Mouse (Mus musculus) forebrain, postnatal 0 days (tissue): ENCODE results near the gene Runx1. TPM values are rescaled to one million over a fixed set of nuclear protein-coding genes. Genes with fewer than 3 reads are reported as not detected.

Source experiments
- ATAC-seq: fragments of 200-750 bp; cut with Nextera tagmentation; 2 replicates; pipeline ENCODE4 v1.8.0; 2017; ENCODE audit warnings: mild to moderate bottlenecking, moderate library complexity
- DNase-seq: peaks from one replicate; pipeline ENCODE4 v3.0.0-alpha.2; 2015
- H3K27ac ChIP-seq: fragments of 300-500 bp; sonication (generic); 2 replicates; pipeline ENCODE4 v1.5.1; 2014; ENCODE audit warnings: low read depth, mild to moderate bottlenecking, antibody characterized with exemption, low read length, moderate library complexity, mixed read lengths
- H3K27me3 ChIP-seq: fragments of 300-500 bp; sonication (generic); 2 replicates; pipeline ENCODE4 v1.6.1; 2014; ENCODE audit warnings: mild to moderate bottlenecking, low read length, mixed read lengths; ENCODE audit not compliant: insufficient read depth
- H3K36me3 ChIP-seq: fragments of 300-500 bp; sonication (generic); 2 replicates; pipeline ENCODE4 v1.6.1; 2014; ENCODE audit warnings: mild to moderate bottlenecking, moderate library complexity; ENCODE audit not compliant: insufficient read depth
- H3K4me1 ChIP-seq: fragments of 300-500 bp; sonication (generic); 2 replicates; pipeline ENCODE4 v1.6.1; 2014; ENCODE audit warnings: antibody characterized with exemption; ENCODE audit not compliant: insufficient read depth
- H3K4me2 ChIP-seq: fragments of 300-500 bp; sonication (generic); 2 replicates; pipeline ENCODE4 v1.6.1; 2014; ENCODE audit warnings: low read depth, mild to moderate bottlenecking, moderate library complexity
- H3K4me3 ChIP-seq: fragments of 300-500 bp; sonication (generic); 2 replicates; pipeline ENCODE4 v1.5.1; 2014; ENCODE audit warnings: low read depth, low read length, mixed read lengths
- H3K9ac ChIP-seq: fragments of 300-500 bp; sonication (generic); 2 replicates; pipeline ENCODE4 v1.6.1; 2014; ENCODE audit warnings: mild to moderate bottlenecking
- H3K9me3 ChIP-seq: fragments of 300-500 bp; sonication (generic); 2 replicates; pipeline ENCODE4 v1.6.1; 2016; ENCODE audit warnings: low read length
- CTCF ChIP-seq: sonication (generic); IDR thresholded peaks from 2 replicates; pipeline ENCODE4 v1.5.1; 2016; ENCODE audit warnings: antibody characterized with exemption, control low read depth, low read depth
- WGBS: fragments of 180-500 bp; shearing (Covaris S2); extraction: QIAGEN DNeasy Blood & Tissue Kit; methylation state at CpG from one replicate; pipeline ENCODE4 v1.1.7; 2014; 5-methylcytosine and 5-hydroxymethylcytosine counted together
- polyA plus RNA-seq: library from polyadenylated mRNA; unstranded; fragments of >200 nt; fragmentation: Nextera tagmentation; extraction: Ambion mirVana; gene quantifications from 2 replicates; pipeline ENCODE4 v1.2.1, GENCODE M21; 2015
- total RNA-seq: library from RNA; depleted of rRNA; stranded (reverse); fragments of >200 nt; gene quantifications from 2 replicates; pipeline ENCODE4 v1.2.3, GENCODE M21; 2014

Runx1 gene
- total and polyA plus RNA-seq, 2 experiments from 2014 or later, result 0.46 to 1.2 TPM

DNA sequence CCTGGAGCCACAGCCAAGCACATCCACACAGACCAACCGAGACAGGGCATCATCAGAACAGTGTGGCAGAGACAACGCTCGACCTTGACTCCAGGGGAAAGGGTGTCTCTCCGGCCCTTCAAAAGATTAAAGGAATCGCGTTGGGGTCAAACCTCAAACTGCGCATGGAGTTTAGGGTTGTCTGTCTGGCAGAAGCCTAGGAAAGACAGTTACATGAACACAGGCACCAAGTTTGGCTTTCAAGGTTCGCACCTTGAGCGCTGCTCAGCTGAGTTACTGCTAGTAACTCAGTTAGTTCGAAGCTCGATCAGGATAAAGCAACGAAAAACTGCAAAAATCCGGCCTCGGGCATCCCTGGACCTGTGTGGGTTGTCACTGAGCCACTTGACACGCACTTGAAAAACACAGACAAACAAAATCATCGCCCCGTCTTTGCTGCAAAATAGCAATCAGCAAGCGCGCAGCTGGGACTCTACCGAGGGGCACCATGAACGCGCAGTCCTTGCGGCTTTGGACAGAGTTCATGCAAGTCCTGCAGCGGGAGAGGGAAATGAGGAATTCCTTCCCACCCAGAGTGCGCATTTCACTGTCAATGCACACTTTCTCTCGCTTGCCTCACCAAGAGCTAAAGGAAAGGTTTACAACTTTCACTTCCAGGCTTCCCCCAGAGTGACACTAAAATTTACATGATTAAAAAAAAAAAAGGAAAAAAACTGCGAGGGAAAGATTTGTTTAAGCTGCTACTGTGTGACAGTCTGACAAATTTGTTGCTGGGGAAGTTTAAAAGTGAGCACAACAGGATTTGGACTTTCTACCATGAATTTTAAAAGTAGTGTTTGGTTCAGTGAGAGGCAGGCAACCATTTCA lies 126.2 kb downstream of the Runx1 start:
- Histone ChIP-seq H3K27me3 (peaks cover 68% of the 10 kb centered on the region), H3K4me2 (no peak overlapping the region)
- 3% methylated on average over 27 of the region's 27 CpGs for WGBS

DNA sequence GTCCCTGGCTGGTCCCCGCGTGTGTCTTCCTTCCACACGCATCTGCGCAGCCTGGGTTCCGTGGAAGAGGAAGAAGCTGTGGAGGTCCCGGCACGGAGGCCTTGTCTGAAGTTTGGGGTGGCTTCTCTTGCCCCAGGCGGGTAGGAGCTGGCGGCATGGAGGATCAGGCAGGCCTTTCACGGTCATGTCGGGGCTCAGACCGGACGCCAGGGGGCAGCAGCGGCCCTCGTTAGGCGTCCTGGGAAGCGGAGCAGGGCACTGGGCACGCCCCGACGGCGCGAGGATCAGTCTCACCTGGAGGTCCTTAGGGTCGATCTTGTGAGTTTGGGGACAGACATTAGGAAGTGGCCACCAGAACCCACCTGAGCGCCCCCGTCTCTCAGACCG lies 127.3 kb downstream of the Runx1 start:
- Histone ChIP-seq H3K4me3 (peak overlapping the region; percentile 38), H3K27me3 (peaks cover 76% of the 10 kb centered on the region), H3K9ac (no peak overlapping the region), H3K36me3 (no peaks in the 10 kb centered on the region), H3K9me3 (no peaks in the 10 kb centered on the region), H3K4me1 (peaks cover 13% of the 10 kb centered on the region), H3K4me2 (peak overlapping the region; percentile 65), H3K27ac (no peak overlapping the region)
- 2% methylated on average over 26 of the region's 26 CpGs for WGBS
- TF ChIP-seq CTCF, result peak; percentile 94
- peak; percentile 88 for DNase-seq
- peak; percentile 83 for ATAC-seq

More for the DNA sequence above, 126.2 kb downstream of the Runx1 start:
- DNase-seq, result no peak
- Histone ChIP-seq H3K27ac (no peak overlapping the region), H3K9ac (no peak overlapping the region), H3K9me3 (no peaks in the 10 kb centered on the region), H3K4me3 (no peak overlapping the region), H3K4me1 (peaks cover 13% of the 10 kb centered on the region), H3K36me3 (no peaks in the 10 kb centered on the region)
- ATAC-seq, result no peak
- TF ChIP-seq CTCF, result no peak

DNA sequence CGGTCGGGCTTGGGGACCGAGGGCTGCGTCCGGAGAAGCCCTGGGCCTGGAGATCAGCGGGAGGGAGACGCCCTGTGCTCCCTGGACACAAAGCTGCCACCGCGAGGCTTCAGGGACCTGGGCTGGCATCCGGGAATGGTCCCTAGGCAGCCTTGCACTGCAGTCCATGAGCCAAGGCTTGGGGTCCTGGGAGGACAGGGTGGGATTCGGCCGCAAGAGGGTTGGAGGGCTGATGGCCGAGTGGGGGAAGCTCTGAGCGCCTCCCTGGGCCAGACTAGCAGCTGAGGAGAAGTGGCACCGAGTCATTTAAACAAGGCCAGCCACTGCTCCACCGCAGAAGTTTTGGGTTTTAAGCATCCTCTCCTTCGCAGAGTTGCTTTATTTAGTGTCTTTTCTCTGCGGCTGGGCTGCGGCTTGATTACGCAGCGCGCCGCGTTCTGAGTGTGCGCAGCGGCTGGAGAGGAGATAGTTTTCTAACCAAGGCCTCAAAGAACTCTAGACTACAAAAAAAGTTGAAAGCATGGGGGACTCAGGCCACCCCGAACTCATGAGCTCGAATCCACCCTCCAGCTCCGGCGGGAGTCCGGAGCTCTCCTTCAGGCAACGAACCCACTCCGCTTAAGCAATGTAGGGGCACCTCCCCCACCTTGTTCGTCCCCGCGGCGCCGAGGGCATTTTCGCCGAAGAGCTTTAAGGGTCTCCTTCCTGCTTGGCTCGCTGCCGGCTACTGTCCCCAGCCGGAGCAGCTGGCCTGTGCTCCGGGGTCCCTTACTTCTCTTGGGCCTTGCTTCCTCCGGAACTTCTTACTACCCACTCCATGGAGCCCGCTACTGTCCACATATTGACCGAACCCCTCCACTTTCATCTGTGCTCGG lies 128.0 kb downstream of the Runx1 start:
- peaks cover 82% of the 10 kb centered on the region for H3K27me3 ChIP-seq
- TF ChIP-seq CTCF, result no peak
- H3K9me3 ChIP-seq, result no peaks in the 10 kb centered on the region
- H3K4me2 ChIP-seq, result peak overlapping the region; percentile 65
- H3K4me3 ChIP-seq, result peak overlapping the region; percentile 38
- H3K4me1 ChIP-seq, result peaks cover 13% of the 10 kb centered on the region
- no peak overlapping the region for H3K27ac ChIP-seq
- WGBS, result 1% methylated on average over 48 of the region's 48 CpGs
- no peaks in the 10 kb centered on the region for H3K36me3 ChIP-seq
- DNase-seq, result peak; percentile 44
- peak; percentile 19; the same call in 1 of the 2 replicates for ATAC-seq
- peak overlapping the region; percentile 25 for H3K9ac ChIP-seq

DNA sequence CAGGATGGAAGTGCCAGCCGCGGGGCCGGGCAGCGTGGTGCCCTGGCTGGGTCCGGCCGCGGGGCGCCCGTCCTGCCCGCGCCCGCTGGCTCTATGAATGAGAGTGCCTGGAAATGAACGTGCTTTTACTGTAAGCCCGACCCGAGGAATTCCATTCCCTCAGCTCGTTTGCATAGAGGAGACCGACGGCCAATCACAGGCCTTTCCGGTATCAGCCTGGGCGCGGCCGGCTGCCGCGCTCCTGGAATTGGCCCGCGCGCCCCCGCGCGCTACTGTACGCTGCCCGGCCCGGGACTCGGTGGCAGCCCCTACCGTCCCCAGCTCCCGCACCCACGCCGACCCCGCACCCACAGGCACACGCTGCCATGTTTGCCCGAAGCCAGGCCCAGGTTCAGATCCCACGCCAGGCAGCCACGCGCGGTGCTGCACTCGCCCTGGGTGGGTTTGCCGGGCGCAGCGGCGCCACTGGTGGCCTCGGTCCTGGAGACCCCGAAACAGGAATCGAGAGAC lies 128.7 kb downstream of the Runx1 start:
- Histone ChIP-seq H3K4me1 (peaks cover 13% of the 10 kb centered on the region), H3K4me2 (peak overlapping the region; percentile 65), H3K9ac (peak overlapping the region; percentile 25), H3K4me3 (peak overlapping the region; percentile 38), H3K27me3 (peaks cover 89% of the 10 kb centered on the region), H3K27ac (no peak overlapping the region), H3K36me3 (no peaks in the 10 kb centered on the region), H3K9me3 (no peaks in the 10 kb centered on the region)
- ATAC-seq, result peak; percentile 81
- peak; percentile 63 for DNase-seq
- TF ChIP-seq CTCF, result no peak
- under 1% methylated on average over 53 of the region's 53 CpGs for WGBS

DNA sequence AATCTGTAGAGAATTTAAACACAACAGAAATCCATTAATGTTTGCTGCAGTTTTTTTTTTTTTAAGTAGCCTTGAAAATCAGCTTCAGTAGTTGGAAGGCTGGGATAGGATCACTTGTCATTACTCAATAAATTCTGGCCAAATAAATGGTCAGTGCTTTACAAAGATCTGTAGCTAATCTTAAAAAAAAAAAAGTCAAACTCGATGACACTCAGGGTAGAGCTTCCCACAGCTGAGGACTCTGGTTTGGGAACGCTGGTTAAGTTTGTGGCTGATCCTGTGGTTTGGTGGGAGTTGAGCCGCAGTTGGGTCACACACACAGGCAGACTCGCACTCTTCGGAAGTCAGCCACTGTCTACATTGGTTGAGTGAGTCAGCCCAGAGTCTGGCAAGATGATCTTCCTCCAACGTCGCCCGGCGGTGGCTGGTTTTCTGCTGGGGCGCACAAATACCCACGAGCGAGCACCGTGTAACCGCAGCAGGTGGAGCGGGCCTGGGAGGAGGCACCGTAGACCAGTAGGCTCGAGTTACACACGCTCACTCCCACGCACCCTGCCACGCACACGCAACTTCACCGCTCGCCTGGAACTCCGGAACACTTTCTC lies 129.4 kb downstream of the Runx1 start:
- 2% methylated on average over 24 of the region's 24 CpGs for WGBS
- ATAC-seq, result no peak
- peaks cover 91% of the 10 kb centered on the region for H3K27me3 ChIP-seq
- DNase-seq, result no peak
- H3K36me3 ChIP-seq, result no peaks in the 10 kb centered on the region
- no peak overlapping the region for H3K27ac ChIP-seq
- H3K4me2 ChIP-seq, result peak overlapping the region; percentile 65
- H3K9ac ChIP-seq, result no peak overlapping the region
- H3K4me1 ChIP-seq, result peaks cover 13% of the 10 kb centered on the region
- H3K9me3 ChIP-seq, result no peaks in the 10 kb centered on the region
- peak overlapping the region; percentile 38 for H3K4me3 ChIP-seq
- no peak for TF ChIP-seq CTCF

DNA sequence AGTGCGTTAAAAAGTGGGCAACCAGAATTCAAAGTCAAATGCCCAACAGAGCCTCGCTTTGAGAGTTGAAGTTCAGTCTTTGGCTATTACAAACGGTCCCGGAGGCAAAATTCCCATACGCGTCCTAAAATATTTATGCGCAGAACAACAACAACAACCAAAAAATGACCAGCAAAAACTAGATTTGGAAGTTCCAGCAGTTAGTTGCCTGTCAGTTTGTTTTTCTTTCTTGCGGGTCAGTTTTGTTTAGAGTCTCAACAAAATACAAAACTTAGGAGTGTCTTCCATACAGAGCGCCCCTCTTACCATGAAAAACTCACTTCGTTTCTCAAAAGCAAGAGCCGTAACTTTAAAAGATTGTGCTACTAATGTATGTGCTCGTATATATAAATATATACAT lies 130.0 kb downstream of the Runx1 start:
- H3K4me3 ChIP-seq, result no peak overlapping the region

More for the DNA sequence above, 130.0 kb downstream of the Runx1 start:
- WGBS, result 10% methylated on average over 12 of the region's 12 CpGs
- peak; percentile 26 for DNase-seq
- peak overlapping the region; percentile 26; the same call in 1 of the 2 replicates for H3K4me2 ChIP-seq
- H3K27ac ChIP-seq, result no peak overlapping the region
- peaks cover 90% of the 10 kb centered on the region for H3K27me3 ChIP-seq
- no peak for TF ChIP-seq CTCF
- no peaks in the 10 kb centered on the region for H3K9me3 ChIP-seq
- no peak overlapping the region for H3K9ac ChIP-seq
- no peaks in the 10 kb centered on the region for H3K36me3 ChIP-seq
- ATAC-seq, result no peak
- H3K4me1 ChIP-seq, result peaks cover 13% of the 10 kb centered on the region
